Mouse (Mus musculus): ENCODE measurements around the gene Bpifb5. TPM values are rescaled to one million over a fixed set of nuclear protein-coding genes. Genes with fewer than 3 reads are reported as not detected.
"Not testable (repeated sequence)": the region's sequence is repeated elsewhere in the genome, so short reads cannot be mapped to it uniquely, and the experiment has no call there.

Bpifb5 gene
- polyA plus RNA-seq, 1 experiment from 2014 or later, result not detected

GRCm38 (mm10) chr2:154204630-154205029 lies 18.9 kb upstream of the Bpifb5 start:
- no peak for ATAC-seq
- 89% methylated on average over 4 of the region's 4 CpGs for WGBS
- H3K4me1 ChIP-seq (replicated peaks), result no peaks in the 10 kb centered on the region

GRCm38 (mm10) chr2:154206908-154207307 lies 16.6 kb upstream of the Bpifb5 start:
- WGBS, result 67% methylated on average over 7 of the region's 7 CpGs
- H3K36me3 ChIP-seq, result no peaks in the 10 kb centered on the region

More at GRCm38 (mm10) chr2:154204630-154205029, 18.9 kb upstream of the Bpifb5 start:
- H3K4me2 ChIP-seq (replicated peaks), result no peak overlapping the region
- H3K36me3 ChIP-seq, result no peaks in the 10 kb centered on the region
- H3K9me3 ChIP-seq, result no peaks in the 10 kb centered on the region
- H3K27ac ChIP-seq, result no peak overlapping the region
- no peak overlapping the region for H3K9ac ChIP-seq (replicated peaks)
- H3K27me3 ChIP-seq, result no peaks in the 10 kb centered on the region
- H3K4me3 ChIP-seq (replicated peaks), result no peak overlapping the region

DNA sequence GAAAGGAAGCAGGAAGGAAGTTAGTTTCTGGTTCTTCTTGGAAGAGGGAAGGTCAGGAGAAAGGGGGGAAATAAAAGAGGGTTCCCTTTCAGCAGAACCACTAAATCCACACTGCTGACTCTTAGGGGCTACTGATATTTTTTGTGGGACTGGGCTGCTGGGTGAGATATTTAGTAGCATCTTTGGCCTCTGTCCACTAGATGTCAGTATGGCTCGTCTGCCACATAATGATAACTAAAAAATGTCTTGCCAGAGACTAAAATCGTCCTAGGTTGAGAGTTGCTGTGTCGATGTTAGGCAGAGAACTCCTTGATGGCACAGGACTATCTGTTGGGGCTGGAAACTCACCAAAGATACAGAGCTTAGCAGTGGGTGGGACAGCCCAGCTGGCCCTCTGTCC lies 14.4 kb upstream of the Bpifb5 start:
- Histone ChIP-seq H3K27me3 (no peaks in the 10 kb centered on the region), H3K4me3 (replicated peaks) (no peak overlapping the region), H3K27ac (no peak overlapping the region), H3K36me3 (no peaks in the 10 kb centered on the region), H3K9ac (replicated peaks) (no peak overlapping the region), H3K4me1 (replicated peaks) (peaks cover 9% of the 10 kb centered on the region; the same call in 1 of the 2 replicates), H3K9me3 (no peaks in the 10 kb centered on the region), H3K4me2 (replicated peaks) (no peak overlapping the region)
- no peak for ATAC-seq
- WGBS, result 9% methylated on average over 3 of the region's 3 CpGs

More at GRCm38 (mm10) chr2:154206908-154207307, 16.6 kb upstream of the Bpifb5 start:
- no peaks in the 10 kb centered on the region for H3K27me3 ChIP-seq
- H3K9me3 ChIP-seq, result no peaks in the 10 kb centered on the region
- no peak for ATAC-seq
- H3K4me3 ChIP-seq (replicated peaks), result no peak overlapping the region
- H3K4me1 ChIP-seq (replicated peaks), result peaks cover 9% of the 10 kb centered on the region; the same call in 1 of the 2 replicates
- no peak overlapping the region for H3K27ac ChIP-seq
- no peak overlapping the region for H3K4me2 ChIP-seq (replicated peaks)
- H3K9ac ChIP-seq (replicated peaks), result no peak overlapping the region

DNA sequence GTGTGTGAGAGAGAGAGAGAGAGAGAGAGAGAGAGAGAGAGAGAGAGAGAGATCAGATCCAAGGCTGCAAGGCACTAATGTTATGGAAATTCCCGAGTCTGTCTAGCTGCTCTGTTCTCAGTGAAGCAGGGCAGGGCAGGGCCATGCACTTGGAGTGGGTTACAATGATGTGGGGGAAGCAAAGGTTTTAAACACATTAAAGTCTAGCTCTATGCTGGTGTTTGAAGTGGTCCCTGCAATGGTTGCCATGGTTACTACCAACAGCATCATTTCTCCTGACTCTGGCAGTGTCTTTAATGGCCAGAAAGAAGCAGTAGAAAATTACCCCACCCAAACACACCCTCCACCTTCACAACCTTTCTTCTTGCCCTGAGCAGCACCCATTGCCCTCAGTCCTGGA lies 12.4 kb upstream of the Bpifb5 start:
- 17% methylated on average over 1 of the region's 1 CpGs for whole genome bisulfite sequencing
- Histone ChIP-seq H3K27me3 (no peaks in the 10 kb centered on the region), H3K9me3 (no peaks in the 10 kb centered on the region), H3K4me1 (replicated peaks) (peaks cover 9% of the 10 kb centered on the region; the same call in 1 of the 2 replicates), H3K27ac (no peak overlapping the region), H3K9ac (replicated peaks) (no peak overlapping the region), H3K36me3 (no peaks in the 10 kb centered on the region), H3K4me2 (replicated peaks) (no peak overlapping the region), H3K4me3 (replicated peaks) (no peak overlapping the region)
- ATAC-seq, result peak; percentile 73

GRCm38 (mm10) chr2:154211881-154212280 lies 11.7 kb upstream of the Bpifb5 start:
- H3K4me2 ChIP-seq (replicated peaks), result no peak overlapping the region
- no peaks in the 10 kb centered on the region for H3K9me3 ChIP-seq
- H3K4me1 ChIP-seq (replicated peaks), result peaks cover 9% of the 10 kb centered on the region; the same call in 1 of the 2 replicates
- no peak overlapping the region for H3K9ac ChIP-seq (replicated peaks)
- ATAC-seq, result no peak
- no peak overlapping the region for H3K4me3 ChIP-seq (replicated peaks)
- H3K27ac ChIP-seq, result no peak overlapping the region
- H3K36me3 ChIP-seq, result no peaks in the 10 kb centered on the region
- no peaks in the 10 kb centered on the region for H3K27me3 ChIP-seq
- 92% methylated on average over 4 of the region's 4 CpGs for WGBS

DNA sequence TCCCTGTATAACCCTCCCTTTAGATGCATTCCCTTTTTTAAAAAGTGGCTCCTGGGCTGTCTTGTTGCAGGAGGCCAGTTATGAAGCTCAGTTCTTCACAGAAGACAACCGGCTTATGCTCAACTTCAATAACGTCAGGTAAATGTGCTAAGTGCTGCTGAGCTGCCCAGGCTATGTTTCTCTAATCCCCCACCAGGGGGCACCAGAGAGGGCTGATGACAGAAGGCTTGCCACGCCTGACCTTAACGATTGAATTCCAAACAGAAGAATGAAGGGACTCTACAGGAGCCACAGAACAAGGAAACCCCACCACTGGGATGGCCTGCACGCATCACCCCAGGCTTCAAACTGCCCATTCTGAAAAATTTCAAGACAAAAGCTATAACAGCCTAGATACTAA lies 8.4 kb upstream of the Bpifb5 start:
- Histone ChIP-seq H3K4me3 (replicated peaks) (no peak overlapping the region), H3K9ac (replicated peaks) (no peak overlapping the region), H3K27ac (no peak overlapping the region), H3K9me3 (no peaks in the 10 kb centered on the region), H3K4me1 (replicated peaks) (peaks cover 9% of the 10 kb centered on the region; the same call in 1 of the 2 replicates), H3K36me3 (no peaks in the 10 kb centered on the region), H3K27me3 (no peaks in the 10 kb centered on the region), H3K4me2 (replicated peaks) (no peak overlapping the region)
- 18% methylated on average over 5 of the region's 5 CpGs for WGBS
- ATAC-seq, result no peak

- no peaks in the 10 kb centered on the region for H3K9me3 ChIP-seq
- no peaks in the 10 kb centered on the region for H3K27me3 ChIP-seq
- ATAC-seq, result no peak
- no peak overlapping the region for H3K4me3 ChIP-seq (replicated peaks)
- no peak overlapping the region for H3K9ac ChIP-seq (replicated peaks)
- H3K36me3 ChIP-seq, result no peaks in the 10 kb centered on the region
- no peak overlapping the region for H3K27ac ChIP-seq
- WGBS, result 81% methylated on average over 5 of the region's 5 CpGs
- peaks cover 9% of the 10 kb centered on the region for H3K4me1 ChIP-seq (replicated peaks)
- no peak overlapping the region for H3K4me2 ChIP-seq (replicated peaks)
Observed at GRCm38 (mm10) chr2:154219950-154220349, 3.6 kb upstream of the Bpifb5 start.

- Histone ChIP-seq H3K9me3 (no peaks in the 10 kb centered on the region), H3K4me3 (replicated peaks) (no peak overlapping the region), H3K9ac (replicated peaks) (no peak overlapping the region), H3K36me3 (no peaks in the 10 kb centered on the region), H3K27ac (no peak overlapping the region), H3K27me3 (no peaks in the 10 kb centered on the region), H3K4me2 (replicated peaks) (no peak overlapping the region), H3K4me1 (replicated peaks) (peaks cover 9% of the 10 kb centered on the region)
- ATAC-seq, result peak; percentile 43; the same call in 1 of the 2 replicates
- 0% methylated on average over 2 of the region's 2 CpGs for WGBS
Observed at GRCm38 (mm10) chr2:154223917-154224273, 353 bp downstream of the Bpifb5 start.

DNA sequence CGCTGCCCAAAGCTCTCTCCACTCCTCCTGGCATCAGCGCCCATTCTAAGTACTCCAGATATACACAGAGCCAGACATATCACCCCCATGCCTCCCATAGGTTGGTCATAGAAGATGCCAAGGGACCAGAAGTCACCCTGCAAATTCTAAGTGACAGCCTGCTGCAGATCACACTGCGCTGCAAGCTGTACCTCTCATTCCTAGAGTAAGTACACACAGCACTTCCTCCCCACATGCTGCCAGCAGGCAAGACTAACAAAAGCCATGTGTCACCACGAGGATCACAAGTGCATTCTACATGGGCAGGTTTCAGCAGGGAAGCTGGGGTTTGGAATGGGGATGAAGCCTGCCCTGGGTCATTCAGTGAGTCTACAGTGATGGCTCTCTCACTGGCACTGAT lies 3.4 kb downstream of the Bpifb5 start:
- Histone ChIP-seq H3K4me1 (replicated peaks) (peaks cover 9% of the 10 kb centered on the region), H3K9me3 (no peaks in the 10 kb centered on the region), H3K4me2 (replicated peaks) (no peak overlapping the region), H3K27ac (no peak overlapping the region), H3K9ac (replicated peaks) (no peak overlapping the region), H3K36me3 (no peaks in the 10 kb centered on the region), H3K4me3 (replicated peaks) (no peak overlapping the region), H3K27me3 (no peaks in the 10 kb centered on the region)
- WGBS, result 86% methylated on average over 4 of the region's 4 CpGs
- no peak for ATAC-seq

GRCm38 (mm10) chr2:154227830-154228229 lies 4.3 kb downstream of the Bpifb5 start:
- 82% methylated on average over 5 of the region's 5 CpGs for WGBS
- Histone ChIP-seq H3K36me3 (no peaks in the 10 kb centered on the region), H3K9ac (replicated peaks) (no peak overlapping the region), H3K27me3 (no peaks in the 10 kb centered on the region), H3K4me1 (replicated peaks) (peaks cover 9% of the 10 kb centered on the region), H3K9me3 (no peaks in the 10 kb centered on the region), H3K27ac (no peak overlapping the region), H3K4me2 (replicated peaks) (no peak overlapping the region), H3K4me3 (replicated peaks) (no peak overlapping the region)
- ATAC-seq, result no peak

- Histone ChIP-seq H3K9me3 (no peaks in the 10 kb centered on the region), H3K4me1 (replicated peaks) (no peaks in the 10 kb centered on the region; the same call in 1 of the 2 replicates), H3K4me3 (replicated peaks) (no peak overlapping the region), H3K4me2 (replicated peaks) (no peak overlapping the region), H3K36me3 (no peaks in the 10 kb centered on the region), H3K27ac (no peak overlapping the region), H3K9ac (replicated peaks) (no peak overlapping the region), H3K27me3 (no peaks in the 10 kb centered on the region)
- ATAC-seq, result no peak
- 89% methylated on average over 6 of the region's 6 CpGs for WGBS
Observed at GRCm38 (mm10) chr2:154233426-154233825, 9.9 kb downstream of the Bpifb5 start.

DNA sequence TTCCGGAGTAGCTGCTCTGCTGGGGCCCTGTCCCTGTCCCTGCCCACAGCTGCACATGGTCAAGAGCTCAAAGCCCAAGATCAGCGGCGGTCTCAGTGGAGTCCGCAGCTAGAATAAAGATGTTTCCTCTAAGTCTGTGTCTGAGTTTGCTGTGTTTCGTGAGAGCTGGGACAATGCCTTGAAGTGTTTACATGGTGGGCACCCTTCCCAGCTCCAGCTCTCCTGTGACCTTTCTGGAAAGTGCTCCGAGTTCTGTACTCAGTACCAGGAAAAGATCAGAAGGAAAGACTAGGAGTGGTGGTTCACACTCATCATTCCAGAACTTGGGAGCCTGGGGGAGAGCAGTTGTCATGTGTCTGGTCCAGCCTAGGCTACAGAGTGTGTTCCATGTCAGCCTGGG lies 17.2 kb downstream of the Bpifb5 start:
- H3K27me3 ChIP-seq, result no peaks in the 10 kb centered on the region
- no peaks in the 10 kb centered on the region for H3K4me1 ChIP-seq (replicated peaks)
- no peak overlapping the region for H3K4me3 ChIP-seq (replicated peaks)
- no peak overlapping the region for H3K9ac ChIP-seq (replicated peaks)
- no peak for ATAC-seq
- no peaks in the 10 kb centered on the region for H3K9me3 ChIP-seq
- H3K4me2 ChIP-seq (replicated peaks), result no peak overlapping the region
- no peaks in the 10 kb centered on the region for H3K36me3 ChIP-seq
- H3K27ac ChIP-seq, result no peak overlapping the region
- WGBS, result 91% methylated on average over 6 of the region's 6 CpGs

DNA sequence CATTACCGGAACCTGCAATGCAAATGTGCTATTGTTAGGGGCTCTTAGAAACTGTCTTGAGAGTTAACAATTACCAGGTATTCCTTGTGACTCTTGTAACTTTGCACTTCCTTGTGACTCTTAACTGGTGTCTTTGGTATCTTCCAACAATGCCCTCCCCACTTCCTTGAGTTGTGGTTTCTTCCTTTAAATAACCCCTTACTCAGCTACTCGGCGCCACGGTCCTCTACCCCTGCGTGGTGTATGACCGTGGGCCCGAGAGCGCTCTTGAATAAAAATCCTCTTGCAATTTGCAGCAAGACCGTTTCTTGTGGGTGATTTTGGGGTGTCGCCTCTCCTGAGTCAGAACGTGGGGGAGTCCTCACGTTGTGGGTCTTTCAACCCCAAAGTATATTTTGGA lies 19.2 kb downstream of the Bpifb5 start:
- H3K27ac ChIP-seq; H3K36me3 ChIP-seq; ATAC-seq; H3K4me1 ChIP-seq (replicated peaks); H3K9me3 ChIP-seq; H3K4me3 ChIP-seq (replicated peaks); H3K9ac ChIP-seq (replicated peaks); H3K27me3 ChIP-seq; H3K4me2 ChIP-seq (replicated peaks): not testable (repeated sequence)
- 95% methylated on average over 12 of the region's 12 CpGs for WGBS

All from midbrain, embryonic 13.5 days (tissue).